Mouse (Mus musculus) midbrain, embryonic 10.5 days (tissue): ENCODE measurements around the gene Gm47955. TPM values are rescaled to one million over a fixed set of nuclear protein-coding genes. Genes with fewer than 3 reads are reported as not detected.
"Not testable (repeated sequence)": the region's sequence is repeated elsewhere in the genome, so short reads cannot be mapped to it uniquely, and the experiment has no call there.

Experiments
- DNase-seq: peaks from one replicate; pipeline ENCODE4 v3.0.0-alpha.2; 2017; ENCODE audit warnings: low spot score
- H3K27ac ChIP-seq: fragments of 300-500 bp; sonication (generic); replicated peaks from 2 replicates; pipeline ENCODE4 v1.5.1; 2016; ENCODE audit warnings: mild to moderate bottlenecking
- H3K27me3 ChIP-seq: fragments of 300-500 bp; sonication (generic); 2 replicates; pipeline ENCODE4 v1.6.1; 2016; ENCODE audit warnings: low read depth, mild to moderate bottlenecking; ENCODE audit not compliant: poor library complexity, severe bottlenecking
- H3K36me3 ChIP-seq: fragments of 300-500 bp; sonication (generic); 2 replicates; pipeline ENCODE4 v1.6.1; 2016; ENCODE audit warnings: mild to moderate bottlenecking, moderate library complexity
- H3K4me1 ChIP-seq: fragments of 300-500 bp; sonication (generic); 2 replicates; pipeline ENCODE4 v1.6.1; 2016
- H3K4me3 ChIP-seq: fragments of 300-500 bp; sonication (generic); 2 replicates; pipeline ENCODE4 v1.5.1; 2016; ENCODE audit warnings: mild to moderate bottlenecking, moderate library complexity
- H3K9me3 ChIP-seq: fragments of 300-500 bp; sonication (generic); replicated peaks from 2 replicates; pipeline ENCODE4 v1.6.1; 2016; ENCODE audit warnings: mild to moderate bottlenecking
- WGBS: fragments of 180-500 bp; shearing (Covaris S2); methylation state at CpG from one replicate; pipeline ENCODE4 v1.1.7; 2016; 5-methylcytosine and 5-hydroxymethylcytosine counted together
- polyA plus RNA-seq: library from polyadenylated mRNA; unstranded; fragments of >200 nt; fragmentation: Nextera tagmentation; extraction: Ambion mirVana; gene quantifications from 2 replicates; pipeline ENCODE4 v1.2.1, GENCODE M21; 2016

Gm47955 gene
- not detected in 2 replicates for polyA plus RNA-seq

DNA sequence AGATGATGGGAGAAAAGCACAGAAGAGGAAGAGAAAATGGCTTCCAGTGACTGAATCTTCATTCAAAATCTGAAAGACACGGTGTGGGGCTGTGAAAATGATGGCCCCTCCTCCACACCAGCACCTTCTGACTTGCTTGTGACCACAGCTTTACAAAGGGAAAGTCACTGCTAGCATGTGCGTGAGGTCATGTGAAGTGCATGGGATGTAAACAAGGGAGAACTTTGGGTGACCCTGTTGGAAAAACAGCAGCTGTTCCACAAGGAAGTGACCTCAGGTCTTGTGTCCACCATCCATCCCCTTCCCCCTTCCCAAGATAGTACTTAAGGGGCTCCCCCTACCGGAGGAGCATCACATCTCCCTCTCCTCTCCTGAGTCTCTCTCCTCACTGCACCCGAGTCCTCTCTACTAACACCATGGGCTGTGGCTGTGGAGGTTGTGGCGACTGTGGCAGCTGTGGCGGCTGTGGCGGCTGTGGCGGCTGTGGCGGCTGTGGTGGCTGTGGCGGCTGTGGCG, at the start of gene Gm47955:
Gene Gm47955, plus strand, starts transcription at position 417 of the 516 bp plus-strand sequence.
- no peak within 1 kb of the TSS for H3K4me3 ChIP-seq
- DNase-seq, result no peak
- H3K27ac ChIP-seq, result no peak within 1 kb of the TSS
- H3K36me3 ChIP-seq, result no peaks in the 10 kb centered on the region
- 96% methylated on average over 11 of the region's 11 CpGs for WGBS
- no peaks in the 10 kb centered on the region for H3K27me3 ChIP-seq
- 0 out of 2 replicates have a peak, but pooled peaks cover 4% of the 10 kb centered on the region for H3K9me3 ChIP-seq
- no peaks in the 10 kb centered on the region for H3K4me1 ChIP-seq

DNA sequence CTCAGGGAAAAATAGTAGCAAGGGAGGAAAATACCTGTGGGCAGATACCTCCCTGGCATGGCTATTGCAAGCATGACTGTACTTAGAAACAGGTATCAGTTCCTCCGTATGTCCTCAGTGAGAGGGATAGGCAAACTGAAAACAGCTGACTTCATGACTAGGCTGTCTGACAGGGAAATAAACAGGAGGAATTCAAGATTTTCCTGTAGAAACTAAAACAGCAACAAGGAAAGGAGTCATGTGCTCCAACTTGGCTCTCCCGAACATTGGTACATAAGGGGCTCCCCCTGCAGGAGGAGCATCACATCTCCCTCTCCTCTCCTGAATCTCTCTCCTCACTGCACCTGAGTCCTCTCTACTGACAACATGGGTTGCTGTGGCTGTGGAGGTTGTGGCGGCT, 47.1 kb upstream of the Gm47955 start, which contains the start of gene A030005L19Rik:
Gene A030005L19Rik, plus strand, starts transcription at position 301 of the 400 bp plus-strand sequence.
- H3K4me1 ChIP-seq, result no peaks in the 10 kb centered on the region
- H3K27me3 ChIP-seq, result no peaks in the 10 kb centered on the region
- WGBS, result 90% methylated on average over 3 of the region's 3 CpGs
- H3K4me3 ChIP-seq, result no peak within 1 kb of the TSS
- H3K9me3 ChIP-seq, result no peaks in the 10 kb centered on the region
- no peak within 1 kb of the TSS for H3K27ac ChIP-seq
- no peak for DNase-seq
- H3K36me3 ChIP-seq, result 0 out of 2 replicates have a peak, but pooled peaks cover 2% of the 10 kb centered on the region

DNA sequence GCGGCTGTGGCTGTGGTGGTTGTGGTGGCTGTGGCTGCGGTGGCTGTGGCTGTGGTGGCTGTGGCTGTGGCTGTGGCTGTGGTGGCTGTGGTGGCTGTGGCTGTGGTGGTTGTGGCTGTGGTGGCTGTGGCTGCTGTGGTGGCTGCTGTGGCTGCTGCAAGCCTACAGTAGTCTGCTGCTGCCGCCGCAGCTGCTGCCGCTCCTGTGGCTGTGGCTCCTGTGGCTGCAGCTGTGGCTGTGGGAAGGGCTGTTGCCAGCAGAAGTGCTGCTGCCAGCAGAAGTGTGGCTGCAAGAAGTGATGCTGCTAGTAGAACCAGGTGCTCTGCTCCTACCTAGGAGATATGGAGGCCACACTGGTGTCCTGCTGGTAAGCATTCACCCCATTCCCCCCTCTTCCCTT, 46.7 kb upstream of the Gm47955 start:
- not testable (repeated sequence) for H3K4me1 ChIP-seq, H3K4me3 ChIP-seq, H3K27ac ChIP-seq, H3K9me3 ChIP-seq, DNase-seq, H3K36me3 ChIP-seq, H3K27me3 ChIP-seq
- WGBS, result 100% methylated on average over 5 of the region's 5 CpGs

DNA sequence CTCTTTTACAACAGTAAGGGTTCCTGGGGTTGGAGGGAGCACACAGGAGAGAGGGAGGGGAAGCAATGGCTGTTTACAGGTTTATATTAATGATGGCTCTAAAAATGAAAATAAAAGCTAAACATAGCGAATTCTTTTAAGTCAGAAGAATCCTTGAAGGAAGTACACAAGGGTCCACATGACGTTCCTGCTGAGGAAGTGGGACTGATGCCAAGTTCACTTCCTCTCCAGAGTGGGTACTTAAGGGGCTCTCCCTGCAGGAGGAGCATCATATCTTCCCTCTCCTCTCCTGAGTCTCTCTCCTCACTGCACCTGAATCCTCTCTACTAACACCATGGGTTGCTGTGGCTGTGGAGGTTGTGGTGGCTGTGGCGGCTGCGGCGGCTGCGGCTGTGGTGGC, 35.4 kb upstream of the Gm47955 start, which contains the start of gene A030014E15Rik:
Gene A030014E15Rik, plus strand, starts transcription at position 268 of the 400 bp plus-strand sequence.
- DNase-seq, result no peak
- Histone ChIP-seq H3K27me3 (no peaks in the 10 kb centered on the region), H3K27ac (no peak within 1 kb of the TSS), H3K9me3 (no peaks in the 10 kb centered on the region), H3K36me3 (no peaks in the 10 kb centered on the region), H3K4me1 (no peaks in the 10 kb centered on the region), H3K4me3 (no peak within 1 kb of the TSS)
- WGBS, result 93% methylated on average over 6 of the region's 6 CpGs

DNA sequence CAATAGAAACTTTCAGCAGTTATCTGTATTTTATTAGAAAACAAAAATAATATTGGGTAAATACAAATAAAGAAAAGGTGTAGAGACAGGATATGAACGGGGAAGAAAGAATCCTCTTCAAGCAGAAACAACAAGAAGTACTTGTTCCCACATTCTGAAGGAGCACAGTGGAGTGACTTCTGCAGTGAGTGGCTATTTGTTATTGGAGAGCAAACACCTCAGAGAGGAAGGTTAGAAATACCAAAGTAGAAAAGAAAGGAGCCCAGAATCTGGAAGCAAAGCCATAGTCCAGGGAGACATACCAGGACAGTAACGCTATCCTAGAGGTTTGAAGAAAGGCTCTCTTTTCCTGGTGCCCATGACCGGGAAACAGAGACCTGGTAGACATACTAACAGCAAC, 29.5 kb upstream of the Gm47955 start:
- H3K9me3 ChIP-seq, H3K36me3 ChIP-seq, H3K4me3 ChIP-seq, DNase-seq, H3K27ac ChIP-seq, H3K4me1 ChIP-seq, H3K27me3 ChIP-seq: not testable (repeated sequence)
- WGBS, result 89% methylated on average over 3 of the region's 3 CpGs

DNA sequence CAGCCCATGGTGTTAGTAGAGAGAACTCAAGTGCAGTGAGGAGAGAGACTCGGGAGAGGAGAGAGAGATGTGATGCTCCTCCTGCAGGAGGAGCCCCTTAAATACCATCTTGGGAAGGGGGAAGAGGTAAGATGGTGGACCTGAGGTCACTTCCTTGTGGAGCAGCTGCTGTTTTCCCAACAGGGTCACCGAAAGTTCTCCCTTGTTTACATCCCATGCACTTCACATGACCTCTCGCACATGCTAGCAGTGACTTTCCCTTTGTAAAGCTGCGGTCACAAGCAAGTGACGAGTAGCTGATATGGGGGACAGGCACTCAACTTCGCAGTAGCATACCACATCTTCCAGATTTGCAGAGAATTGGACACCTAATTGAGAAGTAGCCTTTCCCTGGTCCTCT, 28.8 kb upstream of the Gm47955 start, which contains the start of gene Gm6217:
Gene Gm6217, minus strand, starts transcription at position 74 of the 400 bp plus-strand sequence.
- not testable (repeated sequence) for H3K4me3 ChIP-seq, H3K9me3 ChIP-seq, H3K27ac ChIP-seq, H3K36me3 ChIP-seq, H3K27me3 ChIP-seq, H3K4me1 ChIP-seq, DNase-seq
- WGBS, result no CpG with 5 or more reads among the region's 6 CpGs

DNA sequence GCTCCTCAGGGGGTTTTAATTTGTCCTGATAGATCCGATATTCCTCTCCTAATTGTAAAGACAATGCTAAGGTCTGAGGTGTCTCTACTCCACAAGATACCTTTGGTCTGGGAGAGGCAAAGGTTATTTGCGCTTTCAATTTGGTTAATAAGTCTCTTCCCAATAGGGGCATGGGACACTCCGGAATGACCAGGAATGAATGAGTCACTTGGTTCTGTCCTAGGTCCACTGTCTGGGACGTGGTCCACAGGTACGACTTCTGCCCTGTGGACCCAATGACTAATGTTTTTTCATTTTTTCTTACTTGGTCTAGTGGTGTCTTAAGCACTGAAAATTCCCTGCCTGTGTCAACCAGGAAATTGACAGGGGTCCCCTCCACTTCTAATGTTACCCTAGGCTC, 21.4 kb upstream of the Gm47955 start:
- WGBS, result 92% methylated on average over 5 of the region's 5 CpGs
- DNase-seq, result no peak
- no peak overlapping the region for H3K27ac ChIP-seq

DNA sequence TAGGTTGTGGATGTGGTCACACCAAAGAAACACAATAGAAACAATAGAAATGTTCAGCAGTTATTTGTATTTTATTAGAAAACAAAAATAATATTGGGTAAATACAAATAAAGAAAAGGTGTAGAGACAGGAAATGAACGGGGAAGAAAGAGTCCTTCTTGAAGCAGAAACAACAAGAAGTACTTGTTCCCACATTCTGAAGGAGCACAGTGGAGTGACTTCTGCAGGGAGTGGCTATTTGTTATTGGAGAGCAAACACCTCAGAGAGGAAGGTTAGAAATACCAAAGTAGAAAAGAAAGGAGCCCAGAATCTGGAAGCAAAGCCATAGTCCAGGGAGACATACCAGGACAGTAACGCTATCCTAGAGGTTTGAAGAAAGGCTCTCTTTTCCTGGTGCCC, 17.6 kb upstream of the Gm47955 start:
- WGBS, result 98% methylated on average over 1 of the region's 2 CpGs
- not testable (repeated sequence) for H3K36me3 ChIP-seq, DNase-seq, H3K4me3 ChIP-seq, H3K27ac ChIP-seq, H3K4me1 ChIP-seq, H3K27me3 ChIP-seq
- H3K9me3 ChIP-seq, result peaks cover 10% of the 10 kb centered on the region; the same call in 1 of the 2 replicates

More for the DNA sequence above, 21.4 kb upstream of the Gm47955 start:
- H3K9me3 ChIP-seq, result peaks cover 10% of the 10 kb centered on the region; the same call in 1 of the 2 replicates
- H3K4me1 ChIP-seq, result no peaks in the 10 kb centered on the region
- no peaks in the 10 kb centered on the region for H3K36me3 ChIP-seq
- H3K4me3 ChIP-seq, result no peak overlapping the region
- no peaks in the 10 kb centered on the region for H3K27me3 ChIP-seq

DNA sequence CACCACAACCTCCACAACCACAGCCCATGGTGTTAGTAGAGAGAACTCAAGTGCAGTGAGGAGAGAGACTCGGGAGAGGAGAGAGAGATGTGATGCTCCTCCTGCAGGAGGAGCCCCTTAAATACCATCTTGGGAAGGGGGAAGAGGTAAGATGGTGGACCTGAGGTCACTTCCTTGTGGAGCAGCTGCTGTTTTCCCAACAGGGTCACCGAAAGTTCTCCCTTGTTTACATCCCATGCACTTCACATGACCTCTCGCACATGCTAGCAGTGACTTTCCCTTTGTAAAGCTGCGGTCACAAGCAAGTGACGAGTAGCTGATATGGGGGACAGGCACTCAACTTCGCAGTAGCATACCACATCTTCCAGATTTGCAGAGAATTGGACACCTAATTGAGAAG, 16.8 kb upstream of the Gm47955 start, which contains the start of gene A030003K21Rik:
Gene A030003K21Rik, minus strand, starts transcription at position 94 of the 400 bp plus-strand sequence.
- no CpG with 5 or more reads among the region's 6 CpGs for WGBS
- H3K36me3 ChIP-seq, DNase-seq, H3K4me1 ChIP-seq, H3K4me3 ChIP-seq, H3K27ac ChIP-seq, H3K27me3 ChIP-seq: not testable (repeated sequence)
- H3K9me3 ChIP-seq, result peaks cover 10% of the 10 kb centered on the region; the same call in 1 of the 2 replicates

DNA sequence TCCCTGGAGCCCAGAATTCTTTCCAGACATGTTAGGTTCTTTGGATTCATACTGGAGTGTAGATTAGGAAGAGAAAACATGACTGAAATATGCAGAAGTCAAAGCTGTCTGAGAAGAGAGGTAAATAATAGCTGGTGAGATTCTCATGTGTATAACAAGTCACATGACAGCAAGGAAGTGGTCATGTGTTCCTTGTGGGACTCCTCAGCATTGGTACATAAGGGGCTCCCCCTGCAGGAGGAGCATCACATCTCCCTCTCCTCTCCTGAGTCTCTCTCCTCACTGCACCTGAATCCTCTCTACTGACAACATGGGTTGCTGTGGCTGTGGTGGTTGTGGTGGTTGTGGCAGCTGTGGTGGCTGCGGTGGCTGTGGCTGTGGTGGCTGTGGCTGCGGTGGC, 14.1 kb upstream of the Gm47955 start:
- 100% methylated on average over 2 of the region's 2 CpGs for WGBS
- H3K36me3 ChIP-seq, H3K27ac ChIP-seq, H3K4me3 ChIP-seq, H3K9me3 ChIP-seq, H3K27me3 ChIP-seq, DNase-seq, H3K4me1 ChIP-seq: not testable (repeated sequence)

DNA sequence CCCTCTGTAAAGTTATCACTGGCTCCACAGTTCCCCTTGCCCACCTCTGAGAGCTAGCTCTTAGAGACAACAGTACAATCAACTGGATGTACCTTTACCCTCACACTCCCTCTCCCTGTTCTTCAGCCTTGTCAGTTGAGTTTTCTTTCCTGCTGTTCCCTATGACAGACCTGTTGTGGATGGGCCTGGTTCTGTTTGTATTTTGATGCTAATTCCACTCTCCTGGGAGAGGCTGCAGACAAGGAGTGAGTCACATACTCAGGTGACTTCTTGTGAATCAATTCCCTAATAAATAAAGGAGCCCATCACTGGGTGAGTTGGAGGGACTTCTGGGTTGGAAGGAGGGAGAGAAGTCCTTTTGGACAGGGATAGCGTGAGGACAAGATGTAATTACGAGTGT, 11.5 kb upstream of the Gm47955 start:
- H3K4me3 ChIP-seq, result no peak overlapping the region
- 91% methylated on average over 2 of the region's 2 CpGs for WGBS
- no peaks in the 10 kb centered on the region for H3K36me3 ChIP-seq
- H3K9me3 ChIP-seq, result no peaks in the 10 kb centered on the region
- H3K4me1 ChIP-seq, result no peaks in the 10 kb centered on the region
- no peaks in the 10 kb centered on the region for H3K27me3 ChIP-seq
- no peak overlapping the region for H3K27ac ChIP-seq
- no peak for DNase-seq

DNA sequence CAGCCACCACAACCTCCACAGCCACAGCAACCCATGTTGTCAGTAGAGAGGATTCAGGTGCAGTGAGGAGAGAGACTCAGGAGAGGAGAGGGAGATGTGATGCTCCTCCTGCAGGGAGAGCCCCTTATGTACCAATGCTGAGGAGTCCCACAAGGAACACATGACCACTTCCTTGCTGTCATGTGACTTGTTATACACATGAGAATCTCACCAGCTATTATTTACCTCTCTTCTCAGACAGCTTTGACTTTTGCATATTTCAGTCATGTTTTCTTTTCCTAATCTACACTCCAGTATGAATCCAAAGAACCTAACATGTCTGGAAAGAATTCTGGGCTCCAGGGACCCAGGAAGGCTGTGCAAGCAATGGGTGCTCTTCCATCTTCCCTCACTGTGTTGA, 4.2 kb upstream of the Gm47955 start, which contains the start of gene Gm7544:
Gene Gm7544, minus strand, starts transcription at position 101 of the 400 bp plus-strand sequence.
- H3K9me3 ChIP-seq, H3K4me3 ChIP-seq, H3K4me1 ChIP-seq, H3K27ac ChIP-seq, DNase-seq, H3K27me3 ChIP-seq, H3K36me3 ChIP-seq: not testable (repeated sequence)

DNA sequence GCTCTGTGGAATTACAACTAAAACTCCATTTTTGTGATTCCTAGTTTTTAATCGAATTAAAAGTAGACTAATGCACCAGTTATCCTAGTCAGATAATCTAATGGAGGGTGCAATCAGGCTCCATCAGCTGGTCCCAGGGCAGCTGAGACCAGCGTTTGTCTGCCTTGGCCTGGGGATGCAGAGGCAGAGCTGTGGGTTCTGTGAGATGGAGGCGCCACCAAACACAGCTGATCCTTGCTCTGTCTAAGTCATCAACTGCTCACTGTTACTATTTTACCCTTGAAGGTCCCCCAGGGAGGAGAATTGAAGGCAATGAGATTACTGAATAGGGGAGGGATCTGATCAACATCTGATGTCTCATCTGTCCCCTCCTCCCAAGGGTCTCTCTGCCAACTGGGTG, 6.3 kb downstream of the Gm47955 start:
- Histone ChIP-seq H3K27ac (no peak overlapping the region), H3K4me3 (no peak overlapping the region), H3K27me3 (no peaks in the 10 kb centered on the region), H3K4me1 (no peaks in the 10 kb centered on the region), H3K9me3 (no peaks in the 10 kb centered on the region), H3K36me3 (no peaks in the 10 kb centered on the region)
- DNase-seq, result no peak
- whole genome bisulfite sequencing, result 75% methylated on average over 3 of the region's 3 CpGs
